Mouse (Mus musculus) adrenal gland, adult 18-20 months (tissue): ENCODE measurements around the gene Stt3b. TPM values are rescaled to one million over a fixed set of nuclear protein-coding genes. Genes with fewer than 3 reads are reported as not detected.

Source experiments
- DNase-seq, 2 experiments: peaks; one replicate each; pipeline ENCODE4 v3.0.0; 2021 to 2022; ENCODE audit warnings: low spot score in 2 of 2
- long read RNA-seq, 2 experiments: library from polyadenylated mRNA; stranded (forward); transcript quantifications; one replicate each; pipeline ENCODE4 v2.0.0; 2021
- total RNA-seq, 2 experiments: library from RNA; stranded (reverse); gene quantifications; 1 replicate in 1 of 2; 2 replicates in 1 of 2; pipeline ENCODE4 v1.2.3; 2021

The Stt3b gene
- total RNA-seq = 100 to 1,000 TPM; 123 to 124 TPM
- long read RNA-seq, experiment 1, full-length matches to known transcripts = 130 of 145 reads
- long read RNA-seq, experiment 1, partial matches to known transcripts = 7 of 145 reads
- long read RNA-seq, experiment 1, other reads (novel, unspliced or antisense) = 8 of 145 reads
- long read RNA-seq, experiment 2, full-length matches to known transcripts = 271 of 309 reads
- long read RNA-seq, experiment 2, partial matches to known transcripts = 25 of 309 reads
- long read RNA-seq, experiment 2, other reads (novel, unspliced or antisense) = 13 of 309 reads

- DNase-seq = peak; percentile 99
Measured at GRCm38 (mm10) chr9:115310346-115311222, at the start of gene Stt3b. Gene Stt3b, minus strand, starts transcription at chr9:115310421.

GRCm38 (mm10) chr9:115358421-115358820 is 48.2 kb upstream of the Stt3b start:
- DNase-seq = no peak

GRCm38 (mm10) chr9:115357996-115358395 is 47.8 kb upstream of the Stt3b start:
- no peak for DNase-seq

- DNase-seq = no peak
Measured at GRCm38 (mm10) chr9:115356731-115357458, 46.7 kb upstream of the Stt3b start.

- no peak for DNase-seq
Measured at GRCm38 (mm10) chr9:115355972-115356371, 45.8 kb upstream of the Stt3b start.

- DNase-seq = no peak
Measured at GRCm38 (mm10) chr9:115349741-115350512, 39.7 kb upstream of the Stt3b start.

GRCm38 (mm10) chr9:115349106-115349505 is 38.9 kb upstream of the Stt3b start:
- no peak for DNase-seq

GRCm38 (mm10) chr9:115344930-115345329 is 34.7 kb upstream of the Stt3b start:
- DNase-seq = no peak

- no peak for DNase-seq
Measured at GRCm38 (mm10) chr9:115341576-115341975, 31.4 kb upstream of the Stt3b start.

GRCm38 (mm10) chr9:115340212-115340815 is 30.1 kb upstream of the Stt3b start:
- DNase-seq = no peak

GRCm38 (mm10) chr9:115338816-115339215 is 28.6 kb upstream of the Stt3b start:
- DNase-seq = no peak

GRCm38 (mm10) chr9:115333016-115333415 is 22.8 kb upstream of the Stt3b start:
- DNase-seq = no peak

- no peak for DNase-seq
Measured at GRCm38 (mm10) chr9:115332339-115332738, 22.1 kb upstream of the Stt3b start.

GRCm38 (mm10) chr9:115330861-115331476 is 20.7 kb upstream of the Stt3b start:
- no peak for DNase-seq

- DNase-seq = no peak
Measured at GRCm38 (mm10) chr9:115326533-115326890, 16.3 kb upstream of the Stt3b start.

GRCm38 (mm10) chr9:115325831-115326532 is 15.8 kb upstream of the Stt3b start:
- DNase-seq = no peak

GRCm38 (mm10) chr9:115323572-115323971 is 13.4 kb upstream of the Stt3b start:
- DNase-seq = no peak

GRCm38 (mm10) chr9:115322385-115322784 is 12.2 kb upstream of the Stt3b start:
- DNase-seq = no peak

GRCm38 (mm10) chr9:115321052-115321451 is 10.8 kb upstream of the Stt3b start:
- DNase-seq = no peak
